Mouse (Mus musculus) brown adipose tissue, adult 24 weeks (tissue): ENCODE measurements around the gene Dbil5. TPM values are rescaled to one million over a fixed set of nuclear protein-coding genes. Genes with fewer than 3 reads are reported as not detected.

Experiments
- H3K27ac ChIP-seq: fragments of 200-500 bp; replicated peaks from 2 replicates; pipeline ENCODE4 v1.5.1; 2012; ENCODE audit warnings: low read depth, mild to moderate bottlenecking, low read length
- H3K4me1 ChIP-seq: fragments of 200-500 bp; 2 replicates; pipeline ENCODE4 v1.6.1; 2012; ENCODE audit warnings: low read length, mixed read lengths; ENCODE audit not compliant: control insufficient read depth, insufficient read depth, insufficient read length
- H3K4me3 ChIP-seq: fragments of 200-500 bp; 2 replicates; pipeline ENCODE4 v1.5.1; 2012; ENCODE audit warnings: low read depth, mild to moderate bottlenecking, low read length, moderate library complexity; ENCODE audit not compliant: insufficient read depth
- polyA plus RNA-seq: library from polyadenylated mRNA; stranded (reverse); fragments of >200 nt; gene quantifications from 2 replicates; pipeline ENCODE4 v1.2.4, GENCODE M21; 2012; ENCODE audit not compliant: missing spikeins, insufficient read depth, insufficient read length

Dbil5 gene
- polyA plus RNA-seq, 1 experiment = not detected

- no peak overlapping the region for H3K27ac ChIP-seq
- no peak overlapping the region for H3K4me3 ChIP-seq
- H3K4me1 ChIP-seq = no peaks in the 10 kb centered on the region; the same call in 1 of the 2 replicates
Observed at GRCm38 (mm10) chr11:76253145-76253917, 35.9 kb downstream of the Dbil5 start.

GRCm38 (mm10) chr11:76253918-76254264 is 36.5 kb downstream of the Dbil5 start:
- Histone ChIP-seq H3K4me3 (no peak overlapping the region), H3K27ac (no peak overlapping the region), H3K4me1 (no peaks in the 10 kb centered on the region; the same call in 1 of the 2 replicates)

- Histone ChIP-seq H3K27ac (no peak overlapping the region), H3K4me3 (no peak overlapping the region), H3K4me1 (no peaks in the 10 kb centered on the region; the same call in 1 of the 2 replicates)
Observed at GRCm38 (mm10) chr11:76255431-76256001, 38.1 kb downstream of the Dbil5 start.

DNA sequence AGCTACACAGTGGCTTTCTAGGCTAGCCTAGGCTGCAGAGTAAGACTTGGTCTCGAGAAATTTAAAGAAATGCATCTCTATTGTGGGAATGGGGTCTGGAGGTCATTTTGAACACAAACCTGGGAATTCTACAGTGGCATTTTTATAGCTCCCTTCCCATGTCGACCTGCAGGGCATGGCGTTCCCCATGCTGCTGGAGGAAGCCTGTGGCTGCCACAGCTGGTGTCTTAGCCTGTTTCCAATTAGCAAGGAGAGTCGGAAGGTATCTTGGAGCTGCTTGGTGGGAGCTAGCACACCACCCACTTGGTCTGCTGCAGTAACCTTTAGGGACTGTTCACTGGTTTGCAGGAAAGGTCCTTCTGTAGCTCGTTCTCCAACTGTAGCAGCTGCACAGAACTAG is 38.7 kb downstream of the Dbil5 start:
- peaks cover 3% of the 10 kb centered on the region; the same call in 1 of the 2 replicates for H3K4me1 ChIP-seq
- H3K4me3 ChIP-seq = no peak overlapping the region
- H3K27ac ChIP-seq = no peak overlapping the region

- Histone ChIP-seq H3K4me1 (peaks cover 3% of the 10 kb centered on the region), H3K27ac (no peak overlapping the region), H3K4me3 (no peak overlapping the region)
Observed at GRCm38 (mm10) chr11:76257386-76257785, 40.0 kb downstream of the Dbil5 start.

DNA sequence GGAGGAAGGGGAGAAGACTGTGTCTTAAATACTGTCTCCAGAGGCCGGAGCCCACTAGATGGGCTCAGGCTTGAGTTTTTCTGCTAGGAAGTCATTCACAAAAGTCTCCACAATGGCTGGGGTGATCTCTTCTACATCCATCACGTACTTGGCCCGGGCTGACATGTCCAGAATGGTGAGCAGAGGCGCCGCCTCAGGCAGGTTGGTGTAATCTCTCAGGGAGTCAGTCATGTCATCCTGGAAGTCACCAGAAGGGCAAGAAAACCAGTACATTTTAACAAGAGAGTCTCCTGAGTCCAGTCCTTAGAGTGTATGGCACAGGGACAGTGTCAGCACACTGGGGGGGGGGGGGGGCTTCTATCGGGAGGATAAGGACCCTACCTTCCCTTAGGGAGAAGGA is 41.1 kb downstream of the Dbil5 start:
- Histone ChIP-seq H3K4me1 (peaks cover 3% of the 10 kb centered on the region), H3K4me3 (no peak overlapping the region), H3K27ac (no peak overlapping the region)

DNA sequence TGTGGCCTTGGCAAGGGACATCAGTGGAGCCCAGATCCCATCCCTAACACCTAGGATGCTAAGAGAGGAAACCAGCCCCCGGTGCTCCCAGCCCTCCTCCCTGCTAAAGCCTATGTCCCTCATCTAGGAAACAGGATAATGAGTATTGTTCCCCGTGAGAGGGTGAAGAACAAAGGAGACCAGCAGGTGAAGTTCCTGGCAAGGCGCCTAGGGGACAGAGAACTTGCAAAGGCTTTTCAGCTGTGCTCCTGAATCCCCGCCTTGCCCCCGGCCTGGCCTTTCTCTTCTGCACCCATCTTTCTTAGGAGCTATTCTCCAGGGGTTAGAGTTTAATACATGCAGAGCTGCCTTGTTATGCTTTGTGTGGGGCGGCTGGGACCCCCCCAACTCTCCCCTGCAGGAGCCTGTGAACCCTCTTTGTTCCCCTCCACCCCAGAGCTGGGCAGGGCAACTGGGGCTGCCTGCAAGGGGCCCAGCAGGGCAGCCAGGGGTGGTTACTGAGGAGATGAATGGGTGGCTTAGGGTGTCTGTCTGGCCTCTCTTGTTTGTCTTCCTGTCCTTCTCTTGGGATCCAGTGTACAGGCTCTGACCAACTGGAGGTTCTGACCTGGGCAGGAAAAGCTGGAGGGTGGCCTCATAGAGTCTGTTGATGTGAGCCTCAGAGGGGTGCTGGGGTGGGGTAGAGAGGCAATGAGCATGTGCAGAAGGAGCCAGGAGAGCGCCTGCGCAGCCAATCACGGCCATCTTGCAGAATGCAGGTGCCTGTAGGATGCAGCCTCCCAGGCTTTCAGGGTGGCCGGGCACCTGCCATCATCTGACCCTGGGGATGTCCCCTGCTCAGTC is 43.0 kb downstream of the Dbil5 start:
- H3K4me3 ChIP-seq = no peak overlapping the region
- peaks cover 3% of the 10 kb centered on the region for H3K4me1 ChIP-seq
- H3K27ac ChIP-seq = no peak overlapping the region

- Histone ChIP-seq H3K4me3 (no peak overlapping the region), H3K4me1 (peaks cover 3% of the 10 kb centered on the region), H3K27ac (0 out of 2 replicates have a peak overlapping the region, but pooled peaks have one; percentile 16)
Observed at GRCm38 (mm10) chr11:76261224-76261623, 43.8 kb downstream of the Dbil5 start.

DNA sequence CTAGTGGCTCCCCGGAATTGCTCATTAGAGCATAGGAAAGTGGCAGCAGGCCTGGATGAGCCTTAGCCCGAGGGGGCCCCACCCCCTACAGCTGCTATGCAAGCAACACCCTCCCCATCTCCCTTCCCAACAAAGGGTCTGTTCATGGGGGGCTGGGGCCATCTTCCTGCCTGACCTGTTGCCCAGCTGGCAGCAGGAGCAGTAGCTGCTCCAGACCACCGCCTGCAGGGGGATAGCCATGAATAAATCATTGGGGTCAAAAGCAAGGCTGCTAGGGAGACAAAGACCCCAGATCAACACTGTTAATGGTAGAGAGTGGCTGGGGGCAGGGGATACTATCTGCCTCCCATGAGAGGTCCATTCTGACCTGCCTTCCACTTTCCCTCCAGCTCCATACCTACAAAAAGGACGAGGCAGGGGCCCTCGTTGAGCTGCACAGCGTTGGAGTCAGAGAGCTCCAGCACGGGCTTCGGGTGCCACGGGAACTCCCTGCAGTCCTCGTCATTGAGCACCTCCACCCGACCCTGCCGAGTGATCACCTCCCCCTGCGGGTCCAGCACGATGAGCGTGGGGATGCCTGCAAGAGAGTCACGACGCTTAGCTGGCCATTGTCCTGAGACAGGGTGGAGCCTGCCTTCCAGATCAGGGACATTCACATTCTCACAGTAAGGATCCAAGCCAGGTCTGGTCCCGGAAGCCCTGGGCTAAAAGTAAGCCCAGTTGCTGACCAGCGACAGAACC is 45.4 kb downstream of the Dbil5 start:
- Histone ChIP-seq H3K27ac (no peak overlapping the region), H3K4me1 (peaks cover 3% of the 10 kb centered on the region), H3K4me3 (no peak overlapping the region)

DNA sequence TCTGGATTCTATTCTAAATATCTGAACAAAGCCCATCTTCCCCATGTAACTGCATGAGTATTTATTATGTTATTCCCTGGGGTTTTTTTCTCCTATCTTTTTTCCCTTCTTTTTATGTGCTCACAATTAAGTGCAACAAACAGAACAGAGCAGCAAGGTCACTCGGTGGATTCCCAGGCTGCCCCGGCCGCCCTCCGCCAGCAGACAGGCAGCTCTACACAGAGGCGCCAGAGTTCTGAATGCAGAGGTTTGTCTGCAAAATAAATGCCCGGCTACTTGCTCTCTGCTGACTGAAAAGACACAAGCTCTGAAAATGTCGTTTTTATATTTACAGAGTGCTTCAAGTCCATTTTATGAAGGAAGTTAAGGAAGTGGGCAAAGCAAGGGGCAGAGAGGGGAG is 50.1 kb downstream of the Dbil5 start:
- H3K4me3 ChIP-seq = no peak overlapping the region
- H3K4me1 ChIP-seq = no peaks in the 10 kb centered on the region; the same call in 1 of the 2 replicates
- no peak overlapping the region for H3K27ac ChIP-seq

DNA sequence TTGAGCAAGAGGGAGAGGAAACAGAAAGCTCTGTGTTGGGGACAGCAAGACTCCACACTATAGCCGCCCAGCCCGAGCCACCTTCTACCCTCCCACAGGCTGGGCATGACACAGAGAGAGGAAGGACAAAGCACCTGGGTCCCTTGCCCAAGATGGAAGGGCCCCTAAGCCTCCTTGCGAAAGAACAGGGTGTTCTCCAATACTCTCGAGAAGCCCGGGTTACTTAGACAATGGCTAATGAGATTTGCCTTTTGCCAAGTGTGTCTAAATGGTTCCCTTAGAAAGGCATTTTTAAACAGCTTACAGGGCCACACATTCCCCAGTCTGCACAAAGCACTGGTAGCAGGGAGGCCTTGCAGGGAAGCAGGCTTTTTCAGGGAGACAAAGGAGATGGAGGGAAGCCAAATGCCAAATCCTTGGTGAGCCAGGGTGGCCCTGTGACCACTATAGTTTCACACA is 50.6 kb downstream of the Dbil5 start:
- Histone ChIP-seq H3K4me1 (no peaks in the 10 kb centered on the region; the same call in 1 of the 2 replicates), H3K27ac (no peak overlapping the region), H3K4me3 (no peak overlapping the region)

Other genes with a start within 250 kb of the Dbil5 start
- not detected in 2 replicates for gene 1700016K19Rik, start 217.7 kb upstream of the Dbil5 start, polyA plus RNA-seq
- gene Rflnb, start 189.8 kb upstream of the Dbil5 start, polyA plus RNA-seq = 35.4 and 39.1 TPM in 2 replicates
- 21.9 and 22.2 TPM in 2 replicates for gene Vps53, start 38.0 kb upstream of the Dbil5 start, polyA plus RNA-seq
- 4.3 and 4.4 TPM in 2 replicates for gene Fam57a, start 37.9 kb upstream of the Dbil5 start, polyA plus RNA-seq
- gene Gemin4, start 56 bp downstream of the Dbil5 start, polyA plus RNA-seq = not detected in 2 replicates
- gene Mrm3, start 26.1 kb downstream of the Dbil5 start, polyA plus RNA-seq = 18.2 and 26.8 TPM in 2 replicates
- gene Glod4, start 26.1 kb downstream of the Dbil5 start, polyA plus RNA-seq = 62.0 and 64.6 TPM in 2 replicates
- gene Nxn, start 181.5 kb downstream of the Dbil5 start, polyA plus RNA-seq = 2.0 and 3.6 TPM in 2 replicates
- 29.2 and 43.4 TPM in 2 replicates for gene Timm22, start 189.3 kb downstream of the Dbil5 start, polyA plus RNA-seq